Mouse (Mus musculus) bone marrow, adult 2 months (tissue): Measurements from ENCODE around the gene Adgrg5. TPM values are rescaled to one million over a fixed set of nuclear protein-coding genes. Genes with fewer than 3 reads are reported as not detected.

Experiments
- H3K27ac ChIP-seq: fragments of 200-500 bp; 2 replicates; pipeline ENCODE4 v1.5.1; 2012; ENCODE audit warnings: low read depth, mild to moderate bottlenecking, control low read depth, inconsistent platforms, low read length; ENCODE audit not compliant: control insufficient read depth, poor library complexity, insufficient read depth
- H3K4me1 ChIP-seq: fragments of 200-500 bp; 2 replicates; pipeline ENCODE4 v1.6.1; 2011; ENCODE audit warnings: low read length; ENCODE audit not compliant: control insufficient read depth, insufficient read depth
- H3K4me3 ChIP-seq: fragments of 200-500 bp; replicated peaks from 2 replicates; pipeline ENCODE3; 2011; ENCODE audit warnings: mild to moderate bottlenecking, low read depth, low read length, control low read depth; ENCODE audit not compliant: control insufficient read depth
- CTCF ChIP-seq: fragments of 200-500 bp; IDR thresholded peaks from 2 replicates; pipeline ENCODE4 v1.5.1; 2011; ENCODE audit warnings: low read length, control low read depth; ENCODE audit not compliant: control insufficient read depth, insufficient read depth
- POLR2A ChIP-seq: fragments of 200-500 bp; IDR thresholded peaks from 2 replicates; pipeline ENCODE4 v1.6.1; 2011; ENCODE audit warnings: low read depth, mild to moderate bottlenecking, control low read depth, low read length, borderline replicate concordance; ENCODE audit not compliant: control insufficient read depth
- WGBS: fragments of 180-500 bp; shearing (Covaris S2); methylation state at CpG from one replicate; pipeline ENCODE4 v1.1.7; 2018; 5-methylcytosine and 5-hydroxymethylcytosine counted together
- polyA plus RNA-seq: library from polyadenylated mRNA; stranded (reverse); fragments of >200 nt; gene quantifications from 2 replicates; pipeline ENCODE4 v1.2.4, GENCODE M21; 2011; ENCODE audit warnings: low replicate concordance; ENCODE audit not compliant: missing spikeins, insufficient read depth, insufficient read length

The Adgrg5 gene
- 0.92 and 2.5 TPM in 2 replicates for polyA plus RNA-seq

- H3K27ac ChIP-seq = no peak within 1 kb of the TSS
- 12% methylated on average over 8 of the region's 8 CpGs for WGBS
- H3K4me1 ChIP-seq = no peaks in the 10 kb centered on the region; the same call in 1 of the 2 replicates
- H3K4me3 ChIP-seq = no peak within 1 kb of the TSS
- TF ChIP-seq CTCF = no peak
- no peak for TF ChIP-seq POLR2A
These were observed at the start of gene Adgrg5 for GRCm38 (mm10) chr8:94923405-94923804. Adgrg5 (plus strand) TSS chr8:94923694.

- peak overlapping the region; percentile 42 for H3K4me3 ChIP-seq
- H3K27ac ChIP-seq = no peak overlapping the region
- 14% methylated on average over 6 of the region's 6 CpGs for WGBS
- TF ChIP-seq POLR2A (no peak), CTCF (peak; percentile 89)
- peaks cover 3% of the 10 kb centered on the region; the same call in 1 of the 2 replicates for H3K4me1 ChIP-seq
These were observed 49.1 kb upstream of the Adgrg5 start for GRCm38 (mm10) chr8:94874358-94874757.

- Histone ChIP-seq H3K27ac (no peak overlapping the region), H3K4me3 (peak overlapping the region; percentile 61), H3K4me1 (peaks cover 3% of the 10 kb centered on the region; the same call in 1 of the 2 replicates)
- 32% methylated on average over 17 of the region's 17 CpGs for WGBS
- TF ChIP-seq CTCF (no peak), POLR2A (no peak)
These were observed 48.2 kb upstream of the Adgrg5 start for GRCm38 (mm10) chr8:94875096-94875870.

- peaks cover 3% of the 10 kb centered on the region; the same call in 1 of the 2 replicates for H3K4me1 ChIP-seq
- 0% methylated on average over 20 of the region's 20 CpGs for WGBS
- H3K27ac ChIP-seq = peak overlapping the region; percentile 51; the same call in 1 of the 2 replicates
- H3K4me3 ChIP-seq = peak overlapping the region; percentile 61
- TF ChIP-seq POLR2A (no peak), CTCF (no peak)
These were observed 47.7 kb upstream of the Adgrg5 start for GRCm38 (mm10) chr8:94875871-94876150.

GRCm38 (mm10) chr8:94876197-94876730 is 47.2 kb upstream of the Adgrg5 start, which contains the start of gene Dok4:
Dok4 (minus strand) TSS chr8:94876330.
- TF ChIP-seq POLR2A = peak; percentile 59; the same call in 1 of the 2 replicates
- TF ChIP-seq CTCF = no peak
- H3K27ac ChIP-seq = peak within 1 kb of the TSS; percentile 51; the same call in 1 of the 2 replicates
- under 1% methylated on average over 37 of the region's 37 CpGs for WGBS
- H3K4me3 ChIP-seq = peak within 1 kb of the TSS; percentile 61
- H3K4me1 ChIP-seq = peaks cover 3% of the 10 kb centered on the region; the same call in 1 of the 2 replicates

GRCm38 (mm10) chr8:94876820-94877219 is 46.7 kb upstream of the Adgrg5 start:
- Histone ChIP-seq H3K4me1 (peaks cover 3% of the 10 kb centered on the region; the same call in 1 of the 2 replicates), H3K27ac (no peak overlapping the region), H3K4me3 (no peak overlapping the region)
- TF ChIP-seq CTCF (no peak), POLR2A (no peak)
- WGBS = 53% methylated on average over 3 of the region's 3 CpGs

- WGBS = 69% methylated on average over 4 of the region's 4 CpGs
- Histone ChIP-seq H3K27ac (no peak overlapping the region), H3K4me3 (no peak overlapping the region), H3K4me1 (peaks cover 3% of the 10 kb centered on the region; the same call in 1 of the 2 replicates)
- TF ChIP-seq POLR2A = no peak
- no peak for TF ChIP-seq CTCF
These were observed 42.8 kb upstream of the Adgrg5 start for GRCm38 (mm10) chr8:94880742-94881141.

- Histone ChIP-seq H3K27ac (no peak overlapping the region), H3K4me1 (no peaks in the 10 kb centered on the region), H3K4me3 (no peak overlapping the region)
- TF ChIP-seq POLR2A (no peak), CTCF (no peak)
- 19% methylated on average over 14 of the region's 14 CpGs for WGBS
These were observed 35.0 kb upstream of the Adgrg5 start for GRCm38 (mm10) chr8:94888383-94889036.
